Mouse (Mus musculus): ENCODE data around the gene Pik3r4. TPM values are rescaled to one million over a fixed set of nuclear protein-coding genes. Genes with fewer than 3 reads are reported as not detected.

The Pik3r4 gene
- polyA plus RNA-seq, 1 experiment from 2014 or later, result 24.1 TPM

DNA sequence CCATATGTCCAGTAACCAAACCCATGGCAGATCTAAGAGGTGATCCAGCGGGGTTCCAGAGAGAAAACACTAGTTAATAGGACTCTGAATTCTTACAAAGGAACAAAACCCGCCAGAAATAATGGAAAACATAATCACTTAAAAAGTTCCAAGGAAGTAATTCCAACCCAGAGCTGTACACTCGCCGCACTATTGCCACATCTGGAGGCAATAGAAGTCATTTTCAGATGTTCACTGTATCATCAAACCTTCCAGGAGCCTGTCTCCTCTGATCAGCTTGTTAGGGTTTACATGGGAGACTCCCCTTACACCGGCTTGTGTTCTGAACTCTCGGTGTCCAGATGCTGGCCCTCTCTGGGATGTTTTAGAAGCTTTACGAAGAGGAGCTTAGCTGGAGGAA lies 76.6 kb downstream of the Pik3r4 start:
- no peaks in the 10 kb centered on the region for H3K9me3 ChIP-seq (ENCODE audit: low read length)
- H3K36me3 ChIP-seq (ENCODE audit: insufficient read depth, low read length), result no peaks in the 10 kb centered on the region
- WGBS, result 83% methylated on average over 7 of the region's 7 CpGs
- H3K27ac ChIP-seq (ENCODE audit: low read length), result no peak overlapping the region
- no peaks in the 10 kb centered on the region for H3K4me1 ChIP-seq (ENCODE audit: insufficient read depth, low read length)
- no peaks in the 10 kb centered on the region for H3K27me3 ChIP-seq (ENCODE audit: insufficient read depth, low read length)
- no peak overlapping the region for H3K4me2 ChIP-seq (replicated peaks; ENCODE audit: low read depth, low read length)
- H3K4me3 ChIP-seq (ENCODE audit: low read length), result no peak overlapping the region
- H3K9ac ChIP-seq (replicated peaks; ENCODE audit: low read length), result no peak overlapping the region
- no peak for ATAC-seq (ENCODE audit: low FRiP score, low TSS enrichment)

- no peaks in the 10 kb centered on the region for H3K9me3 ChIP-seq (ENCODE audit: low read length)
- no peak overlapping the region for H3K27ac ChIP-seq (ENCODE audit: low read length)
- H3K4me2 ChIP-seq (replicated peaks; ENCODE audit: low read depth, low read length), result no peak overlapping the region
- H3K4me3 ChIP-seq (ENCODE audit: low read length), result no peak overlapping the region
- H3K27me3 ChIP-seq (ENCODE audit: insufficient read depth, low read length), result no peaks in the 10 kb centered on the region
- no peaks in the 10 kb centered on the region for H3K36me3 ChIP-seq (ENCODE audit: insufficient read depth, low read length)
- no peak overlapping the region for H3K9ac ChIP-seq (replicated peaks; ENCODE audit: low read length)
- 71% methylated on average over 5 of the region's 5 CpGs for WGBS
- no peaks in the 10 kb centered on the region for H3K4me1 ChIP-seq (ENCODE audit: insufficient read depth, low read length)
- no peak for ATAC-seq (ENCODE audit: low FRiP score, low TSS enrichment)
Measured at GRCm38 (mm10) chr9:105719851-105720395, 77.1 kb downstream of the Pik3r4 start.

DNA sequence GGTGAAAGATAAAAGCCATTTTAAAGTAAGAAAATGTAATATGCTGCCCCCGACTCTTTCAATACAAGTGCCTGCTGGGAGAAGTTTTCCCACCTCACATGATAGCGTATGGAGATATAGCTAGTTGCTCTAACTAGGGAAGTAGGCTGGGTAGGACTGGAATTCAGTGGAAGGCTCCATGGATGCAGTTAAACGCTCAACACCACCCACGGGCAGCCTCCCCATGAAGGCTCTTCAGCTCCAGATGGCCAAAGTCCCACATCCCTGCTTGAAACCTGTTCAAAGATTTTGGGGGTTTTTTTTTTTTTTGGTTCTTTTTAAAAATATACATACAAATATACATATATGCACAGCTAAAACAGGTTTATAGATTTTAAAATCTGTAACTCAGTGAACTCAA lies 77.7 kb downstream of the Pik3r4 start:
- Histone ChIP-seq H3K4me3 (ENCODE audit: low read length) (no peak overlapping the region), H3K27me3 (ENCODE audit: insufficient read depth, low read length) (no peaks in the 10 kb centered on the region), H3K36me3 (ENCODE audit: insufficient read depth, low read length) (no peaks in the 10 kb centered on the region), H3K9me3 (ENCODE audit: low read length) (no peaks in the 10 kb centered on the region), H3K4me2 (replicated peaks; ENCODE audit: low read depth, low read length) (no peak overlapping the region), H3K4me1 (ENCODE audit: insufficient read depth, low read length) (no peaks in the 10 kb centered on the region), H3K9ac (replicated peaks; ENCODE audit: low read length) (no peak overlapping the region), H3K27ac (ENCODE audit: low read length) (no peak overlapping the region)
- ATAC-seq (ENCODE audit: low FRiP score, low TSS enrichment), result no peak
- WGBS, result 78% methylated on average over 4 of the region's 4 CpGs

GRCm38 (mm10) chr9:105731976-105732375 lies 89.2 kb downstream of the Pik3r4 start:
- no peak overlapping the region for H3K4me3 ChIP-seq (ENCODE audit: low read length)

DNA sequence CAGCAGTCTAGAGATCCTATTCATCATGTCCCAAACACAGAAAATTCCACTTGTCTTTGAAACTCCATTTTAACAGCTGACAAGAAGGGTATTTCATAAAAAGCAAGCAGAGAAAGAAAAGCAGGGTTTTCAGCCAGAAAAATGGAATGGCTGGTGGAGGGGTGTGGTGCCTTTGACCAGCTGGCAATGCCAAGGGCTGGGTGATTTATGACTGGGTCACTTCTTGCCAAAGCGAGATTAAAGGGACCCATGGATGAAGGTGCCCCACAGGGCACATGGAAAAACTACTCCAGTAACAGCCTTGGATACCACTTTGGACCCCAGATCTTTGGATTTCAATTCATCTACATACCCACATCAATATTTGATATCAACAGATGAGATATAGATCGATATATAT lies 91.9 kb downstream of the Pik3r4 start:
- Histone ChIP-seq H3K27me3 (ENCODE audit: insufficient read depth, low read length) (no peaks in the 10 kb centered on the region), H3K4me1 (ENCODE audit: insufficient read depth, low read length) (no peaks in the 10 kb centered on the region), H3K27ac (ENCODE audit: low read length) (no peak overlapping the region), H3K9me3 (ENCODE audit: low read length) (no peaks in the 10 kb centered on the region), H3K9ac (replicated peaks; ENCODE audit: low read length) (no peak overlapping the region), H3K4me2 (replicated peaks; ENCODE audit: low read depth, low read length) (no peak overlapping the region), H3K36me3 (ENCODE audit: insufficient read depth, low read length) (no peaks in the 10 kb centered on the region), H3K4me3 (ENCODE audit: low read length) (no peak overlapping the region)
- no peak for ATAC-seq (ENCODE audit: low FRiP score, low TSS enrichment)
- 62% methylated on average over 2 of the region's 2 CpGs for WGBS

More at GRCm38 (mm10) chr9:105731976-105732375, 89.2 kb downstream of the Pik3r4 start:
- Histone ChIP-seq H3K9me3 (ENCODE audit: low read length) (no peaks in the 10 kb centered on the region), H3K9ac (replicated peaks; ENCODE audit: low read length) (no peak overlapping the region), H3K27me3 (ENCODE audit: insufficient read depth, low read length) (no peaks in the 10 kb centered on the region), H3K27ac (ENCODE audit: low read length) (no peak overlapping the region), H3K4me1 (ENCODE audit: insufficient read depth, low read length) (no peaks in the 10 kb centered on the region), H3K4me2 (replicated peaks; ENCODE audit: low read depth, low read length) (no peak overlapping the region), H3K36me3 (ENCODE audit: insufficient read depth, low read length) (no peaks in the 10 kb centered on the region)
- WGBS, result 39% methylated on average over 7 of the region's 7 CpGs
- ATAC-seq (ENCODE audit: low FRiP score, low TSS enrichment), result no peak

DNA sequence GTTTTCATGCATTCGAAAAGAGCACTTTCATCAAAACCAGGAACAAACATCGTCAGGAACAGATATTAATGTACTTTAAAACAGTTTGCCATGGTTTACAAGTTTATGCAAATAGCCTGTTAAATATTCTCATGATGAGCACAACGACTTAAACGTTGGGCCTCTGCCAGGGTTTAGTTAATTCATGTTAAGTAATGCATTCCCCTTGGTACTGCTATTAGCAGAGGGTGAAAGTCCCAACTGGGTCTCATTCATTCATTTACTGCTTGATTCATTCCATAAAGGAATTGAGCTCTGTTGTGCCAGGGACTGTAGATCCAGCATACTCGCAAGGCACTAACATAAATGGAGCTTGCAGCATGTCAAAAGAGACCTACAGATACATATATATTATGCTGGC lies 92.4 kb downstream of the Pik3r4 start:
- ATAC-seq (ENCODE audit: low FRiP score, low TSS enrichment), result no peak
- no peak overlapping the region for H3K27ac ChIP-seq (ENCODE audit: low read length)
- no peaks in the 10 kb centered on the region for H3K36me3 ChIP-seq (ENCODE audit: insufficient read depth, low read length)
- no peaks in the 10 kb centered on the region for H3K4me1 ChIP-seq (ENCODE audit: insufficient read depth, low read length)
- no peak overlapping the region for H3K4me2 ChIP-seq (replicated peaks; ENCODE audit: low read depth, low read length)
- H3K9ac ChIP-seq (replicated peaks; ENCODE audit: low read length), result no peak overlapping the region
- H3K9me3 ChIP-seq (ENCODE audit: low read length), result no peaks in the 10 kb centered on the region
- H3K27me3 ChIP-seq (ENCODE audit: insufficient read depth, low read length), result no peaks in the 10 kb centered on the region
- H3K4me3 ChIP-seq (ENCODE audit: low read length), result no peak overlapping the region
- 74% methylated on average over 5 of the region's 5 CpGs for WGBS

Other genes with a start within 250 kb of the Pik3r4 start
- 13.1 and 15.1 TPM in 2 replicates for gene Aste1, start 247.6 kb upstream of the Pik3r4 start, polyA plus RNA-seq (2015; fragmentation: Nextera tagmentation; extraction: Ambion mirVana)
- 0.60 and 0.67 TPM in 2 replicates for gene Nek11, start 247.5 kb upstream of the Pik3r4 start, polyA plus RNA-seq (2015; fragmentation: Nextera tagmentation; extraction: Ambion mirVana)
- 75.6 and 76.3 TPM in 2 replicates for gene Atp2c1, start 115.7 kb upstream of the Pik3r4 start, polyA plus RNA-seq (2015; fragmentation: Nextera tagmentation; extraction: Ambion mirVana)
- gene Col6a6, start 185.2 kb downstream of the Pik3r4 start, polyA plus RNA-seq (2015; fragmentation: Nextera tagmentation; extraction: Ambion mirVana), result 0.92 and 1.1 TPM in 2 replicates